Mouse (Mus musculus): ENCODE data around the gene Map7d2.

Gene Map7d2

GRCm38 (mm10) chrX:159509847-159510715 lies 95.7 kb downstream of the Map7d2 start:
- peak; percentile 75 for DNase-seq (ENCODE audit: low read depth, low spot score)

- no peak for DNase-seq (ENCODE audit: low read depth, low spot score)
These were observed 96.3 kb downstream of the Map7d2 start for GRCm38 (mm10) chrX:159510716-159511051.

- no peak for DNase-seq (ENCODE audit: low read depth, low spot score)
These were observed 101.2 kb downstream of the Map7d2 start for GRCm38 (mm10) chrX:159515599-159515998.

- no peak for DNase-seq (ENCODE audit: low read depth, low spot score)
These were observed 107.4 kb downstream of the Map7d2 start for GRCm38 (mm10) chrX:159521780-159522179.

GRCm38 (mm10) chrX:159522651-159523050 lies 108.3 kb downstream of the Map7d2 start:
- DNase-seq (ENCODE audit: low read depth, low spot score), result no peak

- DNase-seq (ENCODE audit: low read depth, low spot score), result no peak
These were observed 112.0 kb downstream of the Map7d2 start, which contains the start of gene Bclaf3 for GRCm38 (mm10) chrX:159526388-159526787. Gene Bclaf3, plus strand, starts transcription at chrX:159526688.

- DNase-seq (ENCODE audit: low read depth, low spot score), result peak; percentile 95
These were observed 118.0 kb downstream of the Map7d2 start for GRCm38 (mm10) chrX:159532427-159532810.

- peak; percentile 67 for DNase-seq (ENCODE audit: low read depth, low spot score)
These were observed 118.6 kb downstream of the Map7d2 start for GRCm38 (mm10) chrX:159532811-159533462.

GRCm38 (mm10) chrX:159541936-159542335 lies 127.6 kb downstream of the Map7d2 start:
- no peak for DNase-seq (ENCODE audit: low read depth, low spot score)

GRCm38 (mm10) chrX:159547093-159547492 lies 132.7 kb downstream of the Map7d2 start:
- DNase-seq (ENCODE audit: low read depth, low spot score), result no peak
